Mouse (Mus musculus): ENCODE results near the gene 1500015O10Rik.

1500015O10Rik gene

DNA sequence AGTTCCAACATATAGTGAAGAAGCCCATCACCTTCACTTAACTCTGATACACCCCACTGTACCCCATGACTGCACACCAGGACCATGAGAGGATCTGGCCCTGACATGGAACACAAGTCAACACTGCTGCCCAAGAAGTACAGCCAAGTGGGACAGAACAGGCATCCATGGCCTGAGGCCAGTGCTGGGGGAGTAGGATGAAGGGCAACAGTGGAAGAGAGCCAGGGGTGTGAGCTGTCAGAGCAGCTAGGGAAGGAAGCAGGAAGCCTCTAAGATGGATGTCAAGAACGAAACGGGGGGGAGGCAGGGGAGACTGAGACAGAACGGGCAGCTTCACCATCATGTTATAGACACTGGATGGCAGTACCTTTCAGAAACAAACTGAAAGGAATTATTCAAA lies 45.7 kb downstream of the 1500015O10Rik start:
- DNase-seq, result peak; percentile 26 to 43

GRCm38 (mm10) chr1:43781195-43781594 lies 50.8 kb downstream of the 1500015O10Rik start:
- no peak for DNase-seq

GRCm38 (mm10) chr1:43781672-43782071 lies 51.3 kb downstream of the 1500015O10Rik start:
- no peak for DNase-seq

GRCm38 (mm10) chr1:43782680-43783079 lies 52.3 kb downstream of the 1500015O10Rik start:
- no peak for DNase-seq

GRCm38 (mm10) chr1:43783186-43783585 lies 52.8 kb downstream of the 1500015O10Rik start:
- no peak for DNase-seq

GRCm38 (mm10) chr1:43785316-43785715 lies 54.9 kb downstream of the 1500015O10Rik start:
- DNase-seq, result no peak

DNA sequence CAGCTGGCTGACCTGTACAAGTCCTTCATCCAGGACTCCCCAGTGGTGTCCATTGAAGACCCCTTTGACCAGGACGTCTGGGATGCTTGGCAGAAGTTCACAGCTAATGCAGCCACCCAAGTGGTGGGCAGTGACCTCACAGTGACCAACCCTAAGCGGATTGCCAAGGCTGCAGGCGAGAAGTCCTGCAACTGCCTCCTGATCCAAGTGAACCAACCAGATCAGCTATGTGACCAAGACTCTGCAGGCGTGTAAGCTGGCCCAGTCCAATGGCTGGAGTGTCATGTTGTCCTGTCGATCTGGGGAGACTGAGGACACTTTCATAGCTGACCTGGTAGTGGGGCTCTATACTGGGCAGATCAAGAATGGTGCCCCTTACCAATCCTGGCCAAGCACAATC lies 56.3 kb downstream of the 1500015O10Rik start:
- no peak for DNase-seq

DNA sequence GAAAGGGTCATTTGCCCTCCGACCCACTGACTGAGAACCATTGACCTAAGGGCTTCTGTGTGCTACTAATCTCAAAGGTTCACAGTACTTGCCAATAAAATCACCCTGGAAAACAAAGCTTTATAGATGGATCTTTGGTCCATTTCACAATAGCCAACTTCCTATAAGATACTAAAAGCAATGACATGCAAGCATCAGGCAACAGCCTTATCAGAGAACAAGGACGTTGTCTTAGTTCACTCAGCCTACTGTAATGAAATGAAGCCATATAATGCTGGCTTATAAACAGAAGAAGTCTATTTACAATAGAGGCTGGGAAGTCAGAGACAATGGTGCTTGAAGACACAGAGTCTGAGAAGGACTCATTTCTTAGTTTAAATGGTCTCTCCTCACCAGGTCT lies 59.4 kb downstream of the 1500015O10Rik start:
- no peak for DNase-seq
